Mouse (Mus musculus): ENCODE measurements around the gene Eml2. TPM values are rescaled to one million over a fixed set of nuclear protein-coding genes. Genes with fewer than 3 reads are reported as not detected.

Gene Eml2
- polyA plus RNA-seq, 1 experiment = 26.9 TPM

DNA sequence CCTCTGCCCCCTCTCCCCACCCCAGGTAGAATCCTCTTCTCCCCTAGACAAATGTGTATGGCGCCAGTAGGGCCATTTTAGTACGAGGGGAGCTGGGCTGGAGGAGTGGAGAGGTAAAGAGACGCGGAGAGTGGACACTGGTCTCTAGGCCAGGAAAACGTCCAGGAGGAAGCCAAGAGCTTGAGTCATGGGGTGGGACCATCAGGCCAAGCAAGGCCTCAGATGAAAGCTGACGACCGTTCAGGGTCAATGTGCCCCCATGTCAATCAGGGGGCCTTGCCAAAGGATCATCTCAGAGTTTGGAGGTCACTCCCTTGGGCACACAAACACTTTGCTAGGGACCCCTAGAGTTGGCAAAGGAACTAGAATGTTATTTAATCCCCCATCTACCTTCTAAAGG lies 995 bp downstream of the Eml2 start:
- no peak for TF ChIP-seq GATA1 (IDR thresholded peaks at IDR 0.05; ENCODE audit: low read length)

DNA sequence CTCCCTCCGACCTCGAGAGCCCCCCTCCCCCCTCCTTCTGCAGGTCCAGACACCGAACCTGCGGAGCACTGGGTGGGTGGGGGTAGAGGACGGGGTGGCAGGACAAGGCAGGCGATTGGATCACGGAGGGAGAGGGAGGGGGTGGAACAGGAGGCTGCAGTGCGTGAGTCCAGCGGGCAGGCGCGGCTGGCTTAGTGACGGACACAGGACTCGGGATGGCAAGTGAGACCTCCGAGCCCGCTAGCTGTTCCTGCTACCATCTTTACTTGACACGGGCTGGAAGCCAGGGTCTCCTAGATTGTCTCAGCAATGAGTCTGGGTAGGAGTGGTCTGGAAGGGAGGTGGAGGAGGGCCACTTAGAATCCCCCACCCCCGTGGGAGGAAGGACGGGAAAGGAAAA lies 1.8 kb downstream of the Eml2 start:
- no peak for TF ChIP-seq GATA1 (IDR thresholded peaks at IDR 0.05; ENCODE audit: low read length)

DNA sequence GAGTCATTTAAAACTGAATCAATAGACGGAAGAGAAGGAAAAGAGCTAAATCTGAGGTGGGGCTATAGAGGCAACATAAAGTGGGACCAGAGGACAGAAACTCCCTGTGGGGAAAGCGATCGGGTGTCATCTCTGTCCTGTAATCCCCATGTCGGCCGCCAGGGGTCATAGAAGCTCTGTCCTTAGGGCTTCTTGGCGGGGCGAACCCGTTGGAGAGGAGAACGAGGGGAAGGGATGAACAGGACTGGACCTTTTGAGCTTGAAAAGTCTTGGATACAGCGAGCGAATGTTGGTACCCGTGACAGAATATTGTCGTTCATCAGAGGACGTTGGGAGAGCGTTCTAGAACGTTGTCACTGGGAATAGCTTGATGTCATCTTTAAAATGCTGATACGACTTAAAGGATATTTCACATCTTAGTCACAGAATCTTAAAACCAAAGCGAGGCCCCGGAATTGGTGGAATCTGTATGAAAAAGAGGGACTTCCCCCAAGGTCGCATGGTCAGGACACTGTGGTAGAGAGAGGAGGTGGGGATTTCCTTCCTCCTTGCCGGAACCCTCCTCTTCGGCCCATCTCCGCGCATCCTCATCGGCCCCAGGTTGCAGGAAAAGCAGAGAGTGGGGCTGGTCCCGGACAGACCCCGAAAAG lies 2.3 kb downstream of the Eml2 start:
- TF ChIP-seq GATA1 (IDR thresholded peaks at IDR 0.05; ENCODE audit: low read length) = no peak

DNA sequence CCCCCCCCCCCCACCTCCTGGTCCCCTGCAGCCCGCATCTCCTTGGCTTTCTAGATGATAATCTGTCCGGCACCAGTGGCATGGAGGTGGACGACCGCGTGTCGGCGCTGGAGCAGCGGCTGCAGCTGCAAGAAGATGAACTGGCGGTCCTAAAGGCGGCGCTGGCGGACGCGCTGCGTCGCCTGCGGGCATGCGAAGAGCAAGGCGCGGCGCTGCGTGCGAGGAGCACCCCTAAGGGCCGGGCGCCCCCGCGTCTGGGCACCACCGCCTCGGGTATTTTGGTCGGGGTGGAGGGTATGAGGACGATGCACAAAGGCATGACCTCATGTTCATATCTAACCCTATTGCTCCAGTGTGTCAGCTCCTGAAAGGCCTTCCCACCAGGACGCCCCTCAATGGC lies 3.0 kb downstream of the Eml2 start:
- no peak for TF ChIP-seq GATA1 (IDR thresholded peaks at IDR 0.05; ENCODE audit: low read length)

DNA sequence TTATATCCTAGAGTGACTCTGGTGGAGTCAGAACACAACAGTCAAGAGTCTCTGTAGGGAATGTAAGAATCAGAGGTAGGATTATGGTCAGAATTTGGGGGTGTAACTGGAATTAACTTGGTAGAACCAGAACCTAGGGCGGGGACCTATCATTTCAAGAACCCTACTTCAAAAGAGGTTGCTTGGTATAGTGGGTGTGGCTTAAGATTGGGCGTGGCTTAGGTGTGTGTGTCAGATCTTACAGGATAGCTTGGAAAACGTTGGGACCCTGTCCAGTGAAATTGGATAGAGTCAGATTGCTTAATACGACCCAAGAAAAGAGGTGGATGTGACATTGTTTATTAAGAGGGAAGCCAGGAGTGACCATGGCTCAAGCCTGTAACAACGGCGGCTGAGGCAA lies 3.7 kb downstream of the Eml2 start:
- TF ChIP-seq GATA1 (IDR thresholded peaks at IDR 0.05; ENCODE audit: low read length) = no peak

DNA sequence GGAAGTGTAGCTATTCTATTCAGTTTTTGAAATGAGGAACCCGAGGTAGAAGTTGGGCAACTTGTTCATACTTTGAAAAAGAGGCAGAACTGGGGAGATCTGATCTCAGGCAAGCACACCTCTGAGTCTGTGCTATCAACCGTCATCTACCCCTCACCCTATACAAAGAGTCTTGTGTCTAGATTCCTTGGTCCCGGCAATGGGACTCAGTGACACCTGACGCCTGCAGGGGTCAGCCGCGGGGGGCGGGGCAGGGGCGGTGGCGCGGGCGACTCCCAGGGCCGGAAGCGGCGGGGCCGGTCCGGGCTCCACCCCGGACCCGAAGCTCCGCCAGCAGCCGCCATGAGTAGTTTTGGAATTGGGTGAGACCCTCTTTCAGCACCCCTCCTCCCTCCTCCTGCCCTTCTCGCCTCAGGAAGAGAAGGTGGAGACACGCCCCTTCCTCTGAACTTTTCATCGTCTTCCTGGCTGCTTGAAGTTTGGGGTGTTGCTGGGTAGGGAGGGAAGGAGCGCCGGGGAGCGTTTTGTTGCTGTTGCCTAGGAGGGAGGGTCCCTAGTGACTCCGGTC lies 4.7 kb downstream of the Eml2 start:
- TF ChIP-seq GATA1 (IDR thresholded peaks at IDR 0.05; ENCODE audit: low read length) = no peak

DNA sequence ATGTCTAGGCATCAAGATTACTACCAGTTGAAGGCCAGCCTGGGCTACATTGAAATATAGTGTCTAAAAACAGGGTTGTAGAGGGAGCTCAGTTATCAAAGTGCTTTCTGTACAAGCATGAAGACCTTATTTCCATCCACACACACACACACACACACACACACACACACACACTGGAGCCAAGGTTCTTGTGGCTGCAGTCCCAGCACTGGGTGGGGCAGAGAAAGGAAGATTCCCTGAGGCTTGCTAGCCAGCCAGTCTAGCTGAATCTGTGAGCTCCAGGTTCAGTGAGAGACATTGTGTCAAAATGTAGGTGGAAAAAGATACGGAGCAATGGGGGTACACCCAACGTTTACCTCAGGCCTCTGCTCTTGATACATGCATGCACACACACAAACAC lies 8.0 kb downstream of the Eml2 start:
- TF ChIP-seq GATA1 (IDR thresholded peaks at IDR 0.05; ENCODE audit: low read length) = no peak

DNA sequence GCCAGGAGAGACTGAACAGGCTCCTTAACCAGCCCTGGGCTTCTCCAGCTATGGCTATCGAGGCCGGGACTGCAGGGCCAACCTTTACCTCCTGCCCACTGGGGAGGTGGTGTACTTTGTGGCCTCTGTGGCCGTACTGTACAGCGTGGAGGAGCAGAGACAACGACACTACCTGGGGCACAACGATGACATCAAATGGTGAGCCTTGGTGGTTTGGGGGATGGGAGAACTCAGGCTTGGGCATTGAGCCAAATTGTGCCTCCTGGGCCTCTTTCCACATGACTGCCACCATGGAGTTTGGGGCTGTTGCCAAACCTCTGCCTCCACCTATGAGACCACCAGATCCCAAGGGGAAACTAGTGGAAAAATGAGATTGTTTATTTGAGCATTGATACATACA lies 8.5 kb downstream of the Eml2 start:
- no peak for TF ChIP-seq GATA1 (IDR thresholded peaks at IDR 0.05; ENCODE audit: low read length)

DNA sequence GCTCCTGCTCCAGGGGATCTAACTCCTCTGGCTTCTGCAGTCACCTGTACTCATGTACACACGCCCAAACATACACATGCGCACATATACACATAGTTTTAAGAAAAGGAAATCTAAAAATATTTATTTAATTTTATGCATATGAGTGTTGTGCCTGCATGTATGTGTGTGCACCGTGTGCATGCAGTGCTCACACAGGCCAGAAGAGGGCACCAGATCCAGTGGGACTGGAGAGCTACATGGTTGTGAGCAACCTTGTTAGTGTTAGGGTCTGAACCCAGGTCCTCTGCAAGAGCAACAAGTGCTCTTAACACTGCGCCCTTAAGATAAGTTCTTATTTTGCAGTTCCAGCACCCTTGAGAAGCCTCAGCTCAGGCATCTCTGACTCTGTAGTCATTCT lies 18.5 kb downstream of the Eml2 start:
- no peak for TF ChIP-seq GATA1 (IDR thresholded peaks at IDR 0.05; ENCODE audit: low read length)

DNA sequence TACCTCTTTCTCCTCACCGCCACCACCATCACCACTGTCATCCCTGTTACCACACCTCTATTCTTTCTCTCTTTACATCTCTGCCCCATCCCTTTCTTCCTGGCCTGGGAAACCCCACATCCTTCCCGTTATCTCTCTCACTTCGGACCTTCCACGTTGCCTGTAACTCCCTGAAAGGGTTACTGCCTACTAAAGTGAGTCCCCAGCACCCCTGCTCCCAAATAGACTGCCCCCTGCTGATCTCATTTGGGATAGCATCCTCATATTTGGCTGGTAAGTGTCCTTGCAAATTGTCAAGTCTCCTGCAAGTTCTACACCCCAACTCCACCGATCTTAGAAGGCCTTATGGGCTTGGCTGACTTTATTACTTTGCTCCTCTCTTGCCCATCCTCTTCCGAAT lies 20.5 kb downstream of the Eml2 start:
- no peak for TF ChIP-seq GATA1 (IDR thresholded peaks at IDR 0.05; ENCODE audit: low read length)

DNA sequence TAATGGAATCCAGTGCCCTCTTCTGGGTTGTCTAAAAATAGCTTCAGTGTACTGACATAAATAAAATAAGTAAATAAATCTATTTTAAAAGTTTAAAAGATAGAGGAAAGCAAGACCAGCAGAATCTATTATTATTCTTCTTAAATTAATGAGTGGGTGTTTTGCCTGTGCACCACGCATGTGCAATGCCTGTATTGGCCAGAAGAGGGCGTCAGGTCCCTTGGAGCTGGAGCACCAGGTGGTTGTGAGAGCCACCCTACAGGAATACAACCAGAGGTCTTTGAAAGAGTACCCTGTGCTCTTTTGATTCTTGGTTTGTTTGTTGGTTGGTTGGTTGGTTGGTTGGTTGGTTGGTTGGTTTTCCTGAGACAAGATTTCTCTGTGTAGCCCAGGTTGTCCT lies 21.8 kb downstream of the Eml2 start:
- no peak for TF ChIP-seq GATA1 (IDR thresholded peaks at IDR 0.05; ENCODE audit: low read length)

DNA sequence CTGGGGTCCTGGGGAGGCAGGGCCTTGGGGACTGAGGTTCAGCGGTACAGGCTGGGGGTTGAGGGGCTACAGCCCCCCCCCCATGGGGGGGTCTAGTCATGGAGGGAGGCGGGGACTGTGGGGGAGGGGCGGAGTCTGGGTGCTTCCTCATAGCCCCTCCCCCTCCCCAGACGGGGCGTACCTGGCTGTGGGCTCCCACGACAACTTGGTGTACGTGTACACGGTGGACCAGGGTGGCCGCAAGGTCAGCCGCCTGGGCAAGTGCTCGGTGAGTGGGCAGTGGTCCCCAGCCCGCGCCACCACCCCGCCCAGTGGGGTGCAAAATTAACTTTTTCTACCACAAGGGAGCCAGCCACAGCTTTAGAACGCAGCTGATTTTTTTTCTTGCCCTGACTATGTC lies 25.4 kb downstream of the Eml2 start:
- TF ChIP-seq GATA1 (IDR thresholded peaks at IDR 0.05; ENCODE audit: low read length) = no peak

DNA sequence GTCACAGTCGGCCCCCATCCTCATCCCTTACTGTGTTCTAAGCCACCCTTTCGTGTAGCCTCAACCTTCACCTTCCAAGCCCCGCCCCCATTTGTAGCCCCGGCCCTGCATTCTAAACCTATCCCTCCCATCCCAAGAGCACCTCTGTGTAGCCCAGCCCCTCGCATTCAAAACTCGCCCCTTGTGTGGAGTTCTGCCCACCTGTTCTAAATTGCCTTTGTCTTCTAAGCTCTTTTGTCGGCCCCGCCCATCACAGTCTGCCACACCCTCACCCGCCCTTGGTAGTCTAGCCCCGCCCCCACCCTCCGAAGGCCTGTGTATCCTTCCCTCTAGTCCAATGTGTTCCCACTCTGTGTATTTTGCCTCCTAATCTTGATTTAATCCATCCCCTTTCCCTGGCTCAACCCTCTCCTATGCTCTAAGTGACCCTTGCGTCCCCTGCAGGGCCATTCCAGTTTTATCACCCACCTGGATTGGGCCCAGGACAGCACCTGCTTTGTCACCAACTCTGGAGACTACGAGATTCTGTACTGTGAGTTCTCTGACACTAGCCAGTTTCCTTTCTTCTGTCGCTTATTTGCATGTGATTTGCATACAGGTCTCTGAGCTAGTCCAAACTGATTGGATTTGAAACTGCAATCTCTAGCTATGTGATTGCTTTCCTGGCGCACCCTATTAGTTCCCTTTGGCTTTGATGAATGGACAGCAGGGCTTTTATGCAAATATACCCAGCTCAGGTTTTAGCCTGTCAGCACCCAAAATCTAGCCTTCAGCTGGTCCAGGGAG lies 26.0 kb downstream of the Eml2 start:
- TF ChIP-seq GATA1 (IDR thresholded peaks at IDR 0.05; ENCODE audit: low read length) = no peak

DNA sequence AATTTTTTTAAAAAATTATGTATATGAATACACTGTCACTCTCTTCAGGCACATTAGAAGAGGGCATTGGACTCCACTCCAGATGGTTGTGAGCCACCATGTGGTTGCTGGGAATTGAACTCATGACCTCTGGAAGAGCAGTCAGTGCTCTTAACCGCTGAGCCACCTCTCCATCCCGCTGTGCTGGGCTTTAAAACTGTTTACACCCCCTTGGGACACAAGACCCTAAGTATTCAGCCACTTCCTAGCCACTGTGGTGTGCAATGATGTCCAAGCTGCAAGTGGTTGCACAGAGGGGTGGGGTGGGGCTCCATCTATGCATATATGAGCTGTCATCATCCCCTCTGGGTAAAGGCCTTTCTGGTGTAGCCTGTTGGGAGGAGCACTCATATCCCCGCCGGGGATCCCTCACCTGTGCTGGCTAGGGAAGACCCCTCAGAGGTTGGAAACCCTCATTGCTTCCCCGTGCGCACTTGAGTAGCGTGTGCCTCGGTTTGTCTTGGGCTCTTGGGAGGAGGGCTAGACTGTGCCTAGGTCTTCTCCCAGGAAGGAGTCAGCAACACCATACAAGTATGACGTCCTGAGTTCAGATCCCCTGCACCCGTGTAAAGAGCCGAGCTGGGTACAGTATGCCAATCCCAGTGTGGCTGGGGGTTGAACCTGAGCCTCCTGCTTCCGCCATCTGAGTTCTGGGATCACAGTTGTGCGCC lies 32.1 kb downstream of the Eml2 start:
- TF ChIP-seq GATA1 (IDR thresholded peaks at IDR 0.05; ENCODE audit: low read length) = no peak

DNA sequence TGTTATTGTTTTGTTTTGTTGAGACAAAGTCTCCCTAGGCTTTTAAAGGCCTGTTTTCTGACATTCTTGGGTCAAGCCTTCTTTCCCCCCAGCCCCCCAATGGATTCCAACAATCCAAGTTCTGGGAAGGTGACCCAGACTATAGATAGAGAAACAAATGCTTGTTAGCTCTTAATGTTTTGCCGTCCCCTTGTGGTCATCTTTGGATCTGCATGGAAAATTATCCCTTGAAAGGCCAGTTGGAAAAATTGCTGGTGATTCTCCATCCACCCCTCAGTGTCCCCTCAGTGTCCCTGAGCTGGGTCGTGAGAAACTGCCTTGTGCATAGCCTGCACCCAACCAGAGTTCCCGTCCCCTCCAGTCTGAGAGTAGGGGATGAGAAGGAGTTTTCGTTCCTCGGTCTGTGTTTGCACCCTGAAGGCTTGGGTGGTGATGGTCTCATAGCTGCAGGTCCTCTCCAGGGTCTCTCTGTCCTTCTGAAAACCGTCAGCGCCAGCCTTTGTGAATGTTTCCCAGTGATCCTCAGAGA lies 32.8 kb downstream of the Eml2 start:
- TF ChIP-seq GATA1 (IDR thresholded peaks at IDR 0.05; ENCODE audit: low read length) = no peak

DNA sequence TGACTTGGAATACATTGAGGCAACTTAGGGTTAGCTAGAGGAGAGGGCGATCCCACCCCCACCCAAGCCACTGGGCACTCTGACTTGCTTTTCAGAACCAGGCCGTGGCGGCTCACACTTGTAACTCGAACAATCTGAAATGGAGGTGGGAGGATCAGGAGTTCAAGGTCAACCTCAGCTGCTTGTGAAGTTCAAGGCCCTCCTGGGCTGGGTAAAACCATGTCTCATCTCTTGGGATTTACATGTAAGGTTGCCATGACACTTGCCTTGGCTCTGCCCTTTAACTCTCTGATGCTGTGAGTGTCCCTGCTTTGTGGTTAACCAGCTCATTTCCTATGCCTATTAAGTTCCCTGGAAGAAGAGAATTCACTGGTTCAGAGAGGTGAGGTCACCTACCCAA lies 33.3 kb downstream of the Eml2 start:
- TF ChIP-seq GATA1 (IDR thresholded peaks at IDR 0.05; ENCODE audit: low read length) = no peak

All from G1E-ER4 (cell line).